Mouse (Mus musculus) bone marrow, adult 2 months (tissue): Measurements from ENCODE around the gene Olfml1.
A peak's percentile ranks its signal among the peaks of the same experiment; 100 is the strongest.

Experiments used
- CTCF ChIP-seq: fragments of 200-500 bp; IDR thresholded peaks from 2 replicates; pipeline ENCODE4 v1.5.1; 2011; ENCODE audit warnings: low read length, control low read depth; ENCODE audit not compliant: control insufficient read depth, insufficient read depth
- POLR2A ChIP-seq: fragments of 200-500 bp; IDR thresholded peaks from 2 replicates; pipeline ENCODE4 v1.6.1; 2011; ENCODE audit warnings: low read depth, mild to moderate bottlenecking, control low read depth, low read length, borderline replicate concordance; ENCODE audit not compliant: control insufficient read depth

- TF ChIP-seq CTCF (peak; percentile 29; the same call in 1 of the 2 replicates), POLR2A (no peak)
Observed at GRCm38 (mm10) chr7:107594325-107594856, 27.1 kb downstream of the Olfml1 start.
